Mouse (Mus musculus) lung, postnatal 10 days (tissue): ENCODE results near the gene Ascc3.

Experiments
- DNase-seq: peaks from one replicate; pipeline ENCODE4 v3.0.0; 2021

The Ascc3 gene

DNA sequence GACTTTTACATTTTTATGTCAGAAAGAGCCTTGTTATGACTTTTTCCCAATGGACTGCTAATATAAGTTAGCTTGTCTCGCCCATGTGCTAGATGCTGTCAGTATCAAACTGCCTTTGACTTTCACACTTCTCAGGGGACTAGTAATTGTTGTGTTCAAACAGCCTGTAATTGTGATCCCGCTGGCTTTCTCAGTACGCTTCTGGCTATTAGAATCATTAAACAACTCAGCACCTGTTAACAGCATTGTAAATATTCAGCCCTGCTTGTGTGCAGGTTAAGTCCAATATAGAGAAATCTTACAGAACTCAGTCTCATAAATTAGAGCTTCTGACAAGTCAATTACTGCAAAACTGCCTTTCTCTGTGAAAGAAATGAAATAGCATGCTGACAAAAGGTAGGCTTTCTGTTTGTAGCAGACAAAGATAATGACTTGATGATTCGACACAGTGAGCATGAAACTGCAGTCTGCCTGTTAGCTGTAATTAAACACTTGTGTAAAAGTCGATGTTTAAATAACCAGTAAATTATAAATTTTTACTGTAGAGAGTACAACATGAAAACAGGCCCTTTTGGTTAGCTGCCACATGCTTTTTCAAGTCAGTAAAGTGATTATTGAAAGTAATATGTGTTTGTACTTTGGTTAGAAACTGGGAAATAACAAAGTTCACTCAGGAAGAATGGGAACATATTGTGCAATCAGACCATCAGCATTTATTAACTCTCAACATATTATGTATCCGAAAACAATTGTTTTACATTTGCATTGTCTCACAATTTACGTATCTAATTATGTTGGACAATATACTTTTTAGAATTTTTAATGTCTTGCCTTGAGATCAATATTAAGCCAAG is 171.2 kb downstream of the Ascc3 start:
- no peak for DNase-seq

DNA sequence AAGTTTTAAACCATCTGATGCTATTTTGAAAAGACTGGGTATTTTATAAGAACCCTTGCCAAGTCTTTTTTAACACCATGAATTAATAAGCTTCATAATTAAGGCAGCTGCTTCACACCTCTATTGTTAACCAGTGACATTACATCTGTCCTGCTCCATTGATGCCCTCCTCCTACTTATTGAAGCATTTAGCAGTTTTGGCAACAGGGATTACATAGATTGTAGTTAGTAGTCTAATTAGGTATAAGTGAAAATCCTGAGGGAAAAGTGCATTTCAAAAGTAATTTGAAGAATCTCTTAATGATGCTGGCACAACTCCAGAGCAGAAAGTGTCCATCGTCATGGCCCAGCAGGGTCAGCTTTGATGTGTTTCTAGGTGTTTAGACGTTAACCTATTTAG is 180.3 kb downstream of the Ascc3 start:
- no peak for DNase-seq

DNA sequence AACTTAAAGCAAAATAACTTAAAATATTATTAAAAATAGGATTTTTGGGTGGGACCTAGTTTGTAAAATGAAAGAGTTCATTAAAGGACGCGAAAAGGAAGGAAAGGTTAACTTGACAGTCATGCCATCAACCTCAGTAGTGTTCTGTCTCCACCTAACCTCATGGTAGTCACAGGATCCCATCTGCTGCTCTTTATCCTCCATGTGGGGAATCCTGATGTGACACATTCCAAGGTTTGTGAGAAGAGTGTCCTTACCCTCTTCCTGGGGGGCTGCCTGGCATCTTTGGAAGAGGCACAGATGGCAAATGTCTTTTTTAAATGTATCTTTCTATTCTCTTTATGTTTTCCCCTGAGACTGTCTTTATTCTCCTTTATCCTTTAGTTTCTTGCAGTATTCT is 181.4 kb downstream of the Ascc3 start:
- no peak for DNase-seq

DNA sequence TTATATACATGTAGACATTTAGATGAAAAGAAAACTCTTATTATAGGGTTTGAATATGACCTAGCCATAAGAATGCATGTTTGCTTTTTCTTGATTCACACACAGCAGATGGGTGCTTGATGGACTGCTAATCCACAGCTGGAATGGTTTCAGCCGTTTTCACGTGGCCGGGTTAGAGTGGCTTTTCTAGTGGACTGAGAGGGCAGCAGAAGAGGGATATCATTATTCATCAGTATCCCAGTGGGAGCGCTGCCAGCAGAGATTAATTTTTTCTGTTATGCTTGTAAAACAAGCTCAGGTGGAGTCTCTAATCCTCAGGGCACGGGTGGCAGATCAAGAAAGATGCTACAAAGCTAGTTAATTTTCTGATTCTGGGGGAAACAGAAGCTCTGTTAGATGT is 200.4 kb downstream of the Ascc3 start:
- DNase-seq: no peak

DNA sequence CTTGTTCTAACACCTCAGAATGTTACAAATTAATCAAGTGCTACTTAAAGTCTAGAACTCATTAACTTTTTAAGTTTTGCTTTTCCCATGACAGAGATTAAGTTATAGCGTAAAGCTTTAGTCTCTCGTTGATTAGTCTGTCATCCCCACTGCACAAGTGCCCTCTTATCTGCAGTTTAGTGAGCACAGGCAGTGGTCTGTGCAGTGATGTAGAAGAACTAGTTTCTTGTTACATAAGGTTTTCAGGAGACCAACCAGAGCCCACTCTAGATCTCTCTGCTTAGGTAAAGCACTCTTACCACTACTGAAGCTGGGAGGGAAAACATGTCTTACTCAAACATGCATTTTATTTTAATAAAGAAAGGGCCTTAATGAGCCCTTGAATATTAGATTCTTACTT is 209.1 kb downstream of the Ascc3 start:
- no peak for DNase-seq

DNA sequence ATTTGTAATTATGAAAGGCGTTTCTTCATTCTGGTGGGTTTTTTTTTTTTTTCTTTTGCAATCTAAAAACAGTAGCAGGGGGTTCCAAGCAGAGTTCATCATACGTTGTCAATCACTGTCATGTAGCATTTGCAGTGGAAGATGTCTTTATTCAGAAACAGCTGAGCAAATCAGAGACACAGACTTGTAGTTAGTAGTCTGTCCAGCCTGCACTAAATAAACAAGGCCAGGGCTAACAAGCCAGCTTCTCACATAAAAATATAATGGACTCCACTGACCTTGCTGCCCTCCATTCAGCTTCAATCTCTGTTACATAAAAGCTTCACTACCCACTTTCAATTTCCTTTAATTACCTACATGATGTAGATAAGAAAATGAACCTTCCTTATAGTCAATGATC is 209.9 kb downstream of the Ascc3 start:
- no peak for DNase-seq

DNA sequence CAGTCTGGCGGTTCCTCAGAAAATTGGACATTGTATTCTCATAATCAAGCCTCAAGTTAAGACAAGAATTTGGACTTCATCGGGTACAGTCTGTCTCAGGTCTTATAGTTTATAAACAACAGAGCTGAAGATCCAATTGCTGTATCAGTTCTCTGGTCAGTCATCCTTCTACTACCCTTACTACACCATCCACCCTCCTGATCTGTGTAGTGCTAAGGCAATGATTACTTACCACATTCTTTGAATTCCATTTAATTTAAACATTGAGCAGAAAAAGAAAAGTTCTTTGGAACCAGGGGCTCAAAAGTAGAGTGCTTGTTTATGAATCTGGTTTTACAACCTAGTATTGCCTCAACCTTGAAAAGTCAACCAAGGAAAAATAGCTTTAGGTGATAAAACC is 213.7 kb downstream of the Ascc3 start:
- no peak for DNase-seq

DNA sequence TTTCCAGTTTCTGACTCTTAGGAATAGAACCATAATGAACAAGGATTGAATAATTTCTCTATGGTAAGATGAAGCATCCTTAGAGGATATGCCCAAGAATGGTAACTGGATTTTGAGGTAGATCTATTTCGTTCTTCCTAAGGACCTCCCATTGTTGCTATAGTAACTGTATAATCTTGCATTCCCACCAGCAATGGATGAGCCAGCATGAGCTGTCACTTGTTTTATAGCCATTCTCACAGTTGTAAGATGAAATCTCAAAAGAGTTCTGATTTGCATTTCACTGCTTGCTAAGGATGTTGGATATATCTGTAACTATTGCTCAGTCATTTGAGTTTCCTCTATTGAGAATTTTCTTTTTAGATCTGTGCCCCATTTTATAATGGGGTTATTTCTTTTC is 229.9 kb downstream of the Ascc3 start:
- no peak for DNase-seq

DNA sequence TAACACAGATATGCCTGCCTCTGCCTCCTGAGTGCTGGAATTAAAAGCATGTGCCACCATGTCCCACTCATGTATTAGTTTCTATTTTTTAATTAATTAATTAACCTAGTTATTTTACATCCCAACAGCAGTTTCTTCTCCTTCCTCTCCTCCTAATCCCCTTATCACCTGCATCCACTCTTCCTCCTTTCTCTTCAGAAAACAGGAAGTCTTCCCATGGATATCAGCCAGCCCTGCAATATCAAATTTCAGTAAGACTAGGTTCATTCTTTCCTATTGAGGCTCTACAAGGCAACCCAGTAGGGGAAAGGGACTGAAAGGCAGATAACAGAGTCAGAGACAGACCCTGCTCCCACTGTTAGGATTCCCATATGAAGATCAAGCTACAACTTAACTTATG is 234.4 kb downstream of the Ascc3 start:
- no peak for DNase-seq

DNA sequence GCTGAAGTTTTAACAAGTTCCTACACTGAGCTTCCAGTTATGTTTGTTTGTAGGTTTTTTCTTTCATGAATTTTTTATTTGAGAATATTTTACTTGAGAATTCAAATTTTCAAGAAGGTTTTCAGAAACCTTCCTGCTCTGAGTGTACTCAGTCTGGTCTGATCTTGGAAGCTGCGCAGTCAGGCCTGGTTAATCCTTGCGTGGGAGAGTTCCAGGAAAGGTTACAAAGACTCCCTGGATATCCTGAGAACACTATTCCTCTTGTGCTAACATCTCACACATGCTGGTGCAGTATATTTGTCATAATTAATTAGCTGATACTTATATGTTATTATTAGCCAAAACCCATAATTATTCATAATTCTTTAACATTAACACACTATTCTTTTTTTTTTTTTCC is 242.1 kb downstream of the Ascc3 start:
- no peak for DNase-seq

DNA sequence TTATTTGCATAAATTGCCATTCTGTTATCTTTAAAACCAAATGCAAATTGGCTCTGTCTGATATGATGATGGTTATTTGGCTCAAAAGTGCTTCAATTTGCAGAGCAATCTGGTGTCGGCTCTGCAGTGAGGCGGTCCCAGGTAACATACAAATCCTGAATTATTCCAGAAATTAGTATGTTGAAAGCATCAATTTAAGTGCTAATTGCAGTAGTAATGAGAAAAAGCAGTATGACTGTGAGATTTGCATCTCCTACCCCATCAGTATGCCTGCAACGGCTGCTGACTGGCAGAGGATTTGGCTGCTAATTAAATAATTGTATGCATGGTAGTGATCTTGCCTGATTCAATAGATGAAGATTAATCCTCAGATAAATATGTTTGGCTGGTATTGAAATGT is 250.9 kb downstream of the Ascc3 start:
- DNase-seq: no peak

DNA sequence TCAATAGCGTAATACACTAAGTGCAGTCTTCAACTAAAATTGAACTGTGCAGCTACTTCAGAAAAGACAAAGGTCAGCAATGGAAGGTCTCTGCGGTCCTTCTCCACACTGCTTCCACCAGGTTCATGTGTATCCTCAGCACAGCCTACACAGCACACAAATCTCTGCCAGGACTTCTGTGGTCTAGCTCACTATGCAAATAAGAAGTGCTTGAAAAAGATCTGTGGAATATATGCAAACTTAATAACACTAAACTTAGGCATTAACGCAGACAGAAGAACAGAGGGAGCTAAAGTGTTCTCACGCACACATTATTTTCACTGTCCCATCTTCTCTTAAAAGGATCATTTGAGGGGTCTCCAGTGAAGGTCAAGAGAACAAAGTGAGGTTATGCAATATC is 275.7 kb downstream of the Ascc3 start:
- no peak for DNase-seq

DNA sequence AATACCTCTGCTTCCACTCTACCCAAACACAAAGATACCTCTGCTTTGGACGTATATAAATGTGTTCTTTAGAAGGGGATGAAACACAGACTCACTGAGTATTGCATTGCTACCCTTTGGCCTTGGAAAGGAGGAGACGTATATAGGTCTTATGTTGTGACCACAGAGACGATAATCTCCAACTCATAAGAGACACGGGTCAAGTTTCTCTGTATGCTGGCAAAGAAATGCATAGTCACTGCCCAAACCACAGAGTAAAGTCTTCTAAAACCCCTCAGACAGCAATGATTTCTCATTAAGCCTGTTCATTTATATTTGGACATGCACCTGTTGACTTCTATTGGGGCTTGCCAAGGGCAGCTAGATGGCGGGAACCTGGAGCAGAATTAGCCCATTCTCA is 284.5 kb downstream of the Ascc3 start:
- DNase-seq: no peak

DNA sequence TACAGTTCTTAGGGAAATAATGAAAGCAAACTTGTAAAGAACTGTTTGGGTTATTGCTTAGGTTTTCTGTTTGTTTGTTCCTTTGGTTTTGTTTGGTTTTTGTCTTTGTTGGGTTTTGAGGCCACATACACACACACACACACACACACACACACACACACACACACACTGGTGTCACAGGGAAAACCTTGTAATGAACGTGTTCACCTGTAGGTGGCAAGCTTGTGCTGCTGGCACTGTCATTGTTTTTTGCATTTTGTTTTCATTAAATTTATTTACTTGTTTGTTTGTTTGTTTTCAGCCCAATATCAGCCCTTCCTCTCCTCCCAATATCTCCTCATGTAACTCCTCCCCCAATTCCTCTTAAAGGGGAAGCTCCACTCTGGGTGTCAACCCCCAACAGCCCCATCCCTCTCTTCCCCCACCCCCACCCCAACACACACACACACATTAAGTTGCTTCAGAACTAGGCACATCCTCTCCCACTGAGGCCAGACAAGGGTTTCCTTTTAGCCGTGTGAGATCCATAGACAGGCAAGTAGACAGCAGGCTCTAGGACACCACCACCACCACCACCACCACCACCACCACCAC is 289.1 kb downstream of the Ascc3 start:
- DNase-seq: peak; percentile 21

DNA sequence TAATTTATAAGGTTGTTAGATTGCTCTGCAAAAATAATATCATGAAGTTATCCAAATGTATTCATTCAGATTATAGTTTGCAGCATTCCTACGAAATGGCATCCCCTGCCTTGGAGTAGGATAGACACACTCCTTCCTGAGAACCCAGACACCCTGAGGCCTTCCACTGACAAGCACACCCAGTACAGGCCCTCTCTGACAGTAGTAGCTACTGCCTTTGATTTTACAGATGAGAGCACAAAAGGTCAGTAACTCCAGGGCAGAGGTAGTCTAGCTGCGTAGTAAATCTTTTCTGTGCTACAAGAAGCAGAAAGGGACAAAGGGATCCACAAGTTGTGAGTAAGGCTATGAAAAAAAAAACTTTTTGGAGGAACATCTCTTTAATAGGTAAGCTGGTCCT is 289.9 kb downstream of the Ascc3 start:
- no peak for DNase-seq

DNA sequence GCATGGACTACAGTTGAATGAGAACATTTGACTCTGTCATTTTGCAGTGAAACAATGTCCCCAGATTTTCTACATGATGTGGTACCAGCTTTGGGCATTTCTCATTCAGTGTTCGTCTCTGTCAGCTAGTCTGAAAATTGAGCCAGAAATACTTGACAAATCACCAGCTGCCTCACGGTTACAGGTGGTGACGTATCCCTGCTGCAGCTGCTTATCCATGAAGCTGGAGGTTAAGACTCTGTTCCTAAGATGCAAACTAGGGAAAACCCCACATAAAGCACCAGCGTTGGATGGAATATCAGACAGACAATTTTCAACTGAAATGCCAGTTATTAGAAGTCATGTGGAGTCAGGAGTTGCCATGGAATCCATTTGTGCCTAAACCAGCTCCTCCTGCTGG is 293.8 kb downstream of the Ascc3 start:
- DNase-seq: no peak

DNA sequence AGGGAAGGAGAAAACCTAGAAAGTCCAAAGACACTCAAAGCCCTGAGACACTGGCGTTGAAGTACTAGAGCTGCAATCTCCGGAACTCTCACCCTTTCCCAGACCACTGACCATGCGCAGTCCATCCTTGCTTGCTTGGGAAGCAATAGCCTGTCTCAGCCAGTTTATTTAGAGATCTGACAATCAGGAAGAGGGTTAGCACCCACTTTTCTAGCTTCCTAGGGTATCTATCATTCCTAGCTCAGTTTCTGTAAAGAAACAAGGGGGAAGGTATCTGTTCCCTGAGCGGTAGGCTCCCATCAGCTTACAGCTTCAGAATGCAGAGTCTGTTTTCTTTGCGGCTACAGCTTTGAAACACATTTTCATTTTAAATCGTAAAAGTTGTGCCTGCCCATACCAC is 298.2 kb downstream of the Ascc3 start:
- no peak for DNase-seq

DNA sequence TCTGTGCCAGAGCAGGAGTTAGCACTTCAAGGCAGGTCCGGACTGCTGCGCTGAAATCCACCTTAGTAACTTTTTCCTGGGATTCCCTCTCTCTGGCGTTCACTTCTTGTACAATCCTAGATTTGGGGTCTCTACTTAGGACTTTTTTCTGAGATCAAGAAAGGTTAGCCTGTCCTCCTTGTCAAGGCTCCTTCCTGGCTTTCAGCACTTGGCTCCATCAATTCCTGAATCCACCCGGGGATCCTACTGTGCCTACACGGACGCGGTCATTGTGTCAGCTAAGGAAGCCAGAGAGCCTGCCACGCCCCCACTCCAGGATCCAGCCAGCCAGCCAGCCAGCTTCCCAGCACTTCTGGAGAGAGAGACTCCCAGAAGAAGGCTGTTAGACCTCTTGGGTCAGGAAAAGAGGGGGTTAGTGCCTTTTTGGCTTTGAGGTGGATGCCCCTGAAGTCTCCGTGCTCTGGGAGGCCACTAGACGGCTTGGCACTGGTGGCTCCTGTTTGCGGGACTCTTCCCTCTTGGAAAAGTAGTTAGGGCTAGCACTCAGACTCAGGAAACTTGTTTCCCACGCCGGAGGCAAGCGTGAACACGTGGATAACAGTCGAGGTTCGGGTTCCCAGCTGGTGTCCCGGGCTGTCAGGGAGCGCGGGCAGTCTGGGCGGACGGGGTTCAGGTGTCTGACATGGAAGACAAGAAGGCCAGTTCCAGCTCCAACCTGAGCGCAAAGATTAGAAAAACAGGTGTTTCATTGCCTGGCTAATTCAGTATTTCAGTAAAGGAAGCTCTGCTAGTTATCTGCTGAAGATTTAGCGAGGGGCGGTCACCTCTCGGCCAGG is 299.6 kb downstream of the Ascc3 start:
- no peak for DNase-seq

DNA sequence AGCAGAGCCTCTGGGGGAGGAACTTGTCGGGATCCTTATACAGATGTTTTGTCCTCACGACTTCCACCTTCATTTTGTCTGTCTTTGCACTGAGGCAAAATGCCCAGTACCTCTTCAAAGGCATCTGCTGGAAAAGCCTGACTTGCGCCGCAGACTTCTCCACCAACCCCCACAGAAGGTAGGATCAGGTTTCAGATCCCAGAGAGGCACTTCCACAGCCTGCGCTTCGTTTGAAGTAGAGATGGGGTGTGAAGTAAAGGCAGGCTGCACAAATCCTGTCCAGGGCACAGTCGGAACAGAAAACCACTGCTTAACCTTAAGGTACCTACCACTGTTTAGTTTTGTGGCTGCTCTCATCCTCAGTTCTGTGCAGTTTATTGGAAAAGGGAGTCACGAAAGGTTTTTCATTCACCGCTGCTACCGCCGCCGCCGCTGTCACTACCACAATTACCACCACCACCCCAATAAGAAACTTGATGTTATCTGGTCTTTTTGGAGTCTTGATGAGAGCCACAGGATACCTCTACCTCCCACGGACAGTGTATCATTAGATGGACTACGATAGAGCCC is 300.4 kb downstream of the Ascc3 start:
- no peak for DNase-seq

DNA sequence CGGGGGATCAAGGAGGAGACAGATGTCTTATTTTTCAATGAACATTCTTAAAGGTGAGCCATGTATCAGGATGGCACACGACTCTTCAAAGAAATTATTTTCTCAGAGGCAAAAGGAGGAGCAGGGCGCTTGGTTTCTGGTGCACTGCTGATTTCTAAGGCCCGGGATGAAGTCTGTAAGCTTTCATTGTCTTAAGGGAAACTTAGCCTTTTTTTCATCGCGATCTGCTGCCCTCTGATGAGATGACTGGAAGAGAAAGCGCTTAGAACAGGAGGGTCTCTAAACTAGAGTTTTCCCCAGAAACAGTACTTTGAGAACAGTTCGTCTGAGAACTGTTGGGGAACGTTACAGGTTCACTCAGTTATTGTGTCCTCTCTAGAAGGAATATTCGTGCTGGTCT is 301.1 kb downstream of the Ascc3 start:
- no peak for DNase-seq

DNA sequence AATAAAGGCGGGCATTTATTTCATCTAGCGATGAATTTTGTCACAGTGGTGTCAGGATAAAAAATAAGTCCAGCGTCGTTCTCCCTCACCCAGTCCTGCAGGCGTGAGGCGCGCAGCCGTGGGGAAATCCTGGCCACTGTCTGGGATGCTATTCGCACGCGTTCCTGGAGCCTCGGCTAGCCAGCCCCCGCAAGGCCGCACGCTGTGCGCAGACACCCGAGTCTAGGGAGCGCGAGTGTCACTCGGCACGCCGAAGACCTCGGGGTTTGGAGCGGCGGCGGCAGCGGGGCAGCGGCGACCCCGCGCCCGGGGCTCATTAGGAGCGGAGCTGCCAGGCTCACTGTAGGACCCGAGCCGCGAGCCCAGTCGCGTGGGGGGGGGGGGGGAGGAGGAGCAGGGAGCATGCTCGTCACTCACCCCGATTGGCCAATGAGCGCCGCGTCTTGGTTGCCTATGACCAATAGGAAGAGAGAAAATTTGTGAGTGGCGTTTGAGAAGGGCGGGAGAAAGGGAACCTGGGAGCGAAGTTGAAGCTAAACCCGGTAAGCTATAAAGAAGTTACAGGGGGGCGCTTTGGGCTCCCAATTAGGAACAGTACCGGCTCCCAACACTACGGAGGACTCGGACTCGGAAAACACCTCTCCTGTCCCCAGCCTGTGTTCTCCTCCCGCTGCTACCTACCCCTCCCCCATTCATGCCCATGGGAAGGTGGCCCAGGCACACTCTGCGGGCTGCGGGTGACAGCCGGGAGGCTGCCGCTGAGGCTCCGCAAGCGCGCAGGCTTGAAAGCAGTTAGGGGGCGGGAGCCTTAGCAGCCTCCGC is 301.9 kb downstream of the Ascc3 start, which contains the start of gene Sim1:
TSS of gene Sim1 (plus strand) at position 585 of the 822 bp plus-strand sequence.
- DNase-seq: peak; percentile 69

DNA sequence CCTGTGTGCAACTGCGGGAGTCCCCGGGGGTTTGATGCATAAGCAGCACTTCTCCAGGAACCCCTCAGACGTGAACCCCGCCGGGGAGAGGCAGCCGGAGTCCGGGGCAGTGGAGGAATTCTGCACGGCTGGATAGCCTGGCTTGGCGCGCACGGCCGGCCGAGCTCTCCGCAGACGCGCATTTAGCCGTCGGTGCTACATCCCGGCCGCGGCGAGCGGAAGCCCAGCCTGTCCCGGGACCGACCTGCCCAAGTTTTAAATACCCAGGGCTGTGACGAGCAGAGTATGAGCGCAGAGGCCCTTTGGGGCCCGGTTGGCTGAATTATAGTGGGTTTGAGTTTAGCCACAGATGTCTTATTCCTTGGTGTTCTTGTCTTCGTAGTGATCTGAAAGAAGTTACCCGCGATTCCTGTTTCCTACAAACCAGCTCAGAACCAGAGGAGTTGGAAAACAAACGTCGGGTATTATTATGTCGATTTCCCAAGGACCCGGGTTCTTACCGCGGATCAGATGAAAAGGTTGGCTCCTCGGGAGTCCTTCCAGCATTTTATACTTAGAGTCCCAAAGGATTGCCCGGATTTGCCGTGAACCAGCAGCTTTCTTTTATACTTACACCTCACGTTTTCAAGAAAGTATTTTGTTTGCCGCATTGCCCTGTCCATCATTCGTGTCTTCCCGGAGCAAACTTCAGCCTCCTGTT is 302.8 kb downstream of the Ascc3 start:
- no peak for DNase-seq
